Mouse (Mus musculus): ENCODE data around the gene S100a4. TPM values are rescaled to one million over a fixed set of nuclear protein-coding genes. Genes with fewer than 3 reads are reported as not detected.

The S100a4 gene
- total RNA-seq, 2 experiments from 2014 or later, result 15.7 to 17.2 TPM

Other genes starting within 250 kb of the S100a4 start
- gene Slc27a3, start 213.8 kb upstream of the S100a4 start, total RNA-seq (2021), result 1 to 10 TPM; 7.2 to 7.4 TPM
- gene Ints3, start 170.1 kb upstream of the S100a4 start, total RNA-seq (2021), result 10 to 100 TPM; 31.8 to 32.0 TPM
- gene Npr1, start 137.9 kb upstream of the S100a4 start, total RNA-seq (2021), result 10 to 100 TPM; 25.9 to 26.4 TPM
- 10 to 100 TPM; 72.3 to 75.4 TPM for gene Ilf2, start 127.6 kb upstream of the S100a4 start, total RNA-seq (2021)
- gene Snapin, start 112.7 kb upstream of the S100a4 start, total RNA-seq (2021), result 10 to 100 TPM; 71.3 to 74.7 TPM
- 100 to 1,000 TPM; 110 to 118 TPM for gene Chtop, start 94.3 kb upstream of the S100a4 start, total RNA-seq (2021)
- 10 to 100 TPM; 27.3 to 31.2 TPM for gene S100a1, start 89.4 kb upstream of the S100a4 start, total RNA-seq (2021)
- gene S100a13, start 89.3 kb upstream of the S100a4 start, total RNA-seq (2021), result 10 to 100 TPM; 22.6 to 23.3 TPM
- 1 to 10 TPM in 1 of 2 experiments, under 1 TPM in 1; 0.64 to 1.1 TPM for gene S100a14, start 76.9 kb upstream of the S100a4 start, total RNA-seq (2021)
- gene S100a16, start 66.5 kb upstream of the S100a4 start, total RNA-seq (2021), result 100 to 1,000 TPM; 117 to 124 TPM
- 1 to 10 TPM; 1.4 to 2.3 TPM for gene S100a3, start 43.2 kb upstream of the S100a4 start, total RNA-seq (2021)
- not detected for gene S100a2, start 13.5 kb upstream of the S100a4 start, total RNA-seq (2021)
- gene Gm42674, start 1.9 kb upstream of the S100a4 start, total RNA-seq (2021), result not detected
- gene S100a5, start 4.8 kb downstream of the S100a4 start, total RNA-seq (2021), result not detected
- gene S100a6, start 9.1 kb downstream of the S100a4 start, total RNA-seq (2021), result 100 to 1,000 TPM; 140 to 154 TPM
- under 1 TPM in 1 of 2 experiments, not detected in 1; 0.29 TPM for gene S100a7a, start 50.2 kb downstream of the S100a4 start, total RNA-seq (2021)
- gene S100a8, start 65.2 kb downstream of the S100a4 start, total RNA-seq (2021), result 10 to 100 TPM in 1 of 2 experiments, 1 to 10 TPM in 1; 4.5 to 11.8 TPM
- 10 to 100 TPM in 1 of 2 experiments, 1 to 10 TPM in 1; 3.2 to 14.2 TPM for gene S100a9, start 92.0 kb downstream of the S100a4 start, total RNA-seq (2021)
- gene Pglyrp4, start 123.1 kb downstream of the S100a4 start, total RNA-seq (2021), result not detected
- gene Gm5849, start 174.1 kb downstream of the S100a4 start, total RNA-seq (2021), result not detected